Mouse (Mus musculus): ENCODE data around the gene Akap2.

DNA sequence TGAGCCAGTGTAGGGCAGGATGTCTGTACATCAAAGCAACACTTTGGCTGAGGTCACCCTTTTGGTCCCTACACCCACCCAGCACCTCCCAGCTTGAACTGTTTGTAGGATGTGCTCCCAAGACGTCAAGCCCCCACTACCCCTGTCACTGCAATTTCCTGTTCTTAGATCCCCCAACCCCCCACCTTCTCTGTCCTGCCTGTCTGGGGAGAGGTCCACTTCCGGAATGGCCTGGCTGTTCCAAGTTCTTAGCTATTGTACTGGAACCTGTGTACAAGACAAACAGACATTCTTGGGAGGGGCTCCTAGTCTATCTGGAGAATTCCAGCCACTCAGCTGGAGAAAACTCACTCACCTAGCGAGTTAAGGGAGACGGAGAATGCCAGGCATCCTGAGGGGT, 116.7 kb downstream of the Akap2 start:
- TF ChIP-seq POLR2A (IDR thresholded peaks at IDR 0.05; ENCODE audit: extremely low read depth, insufficient read depth, low read length) (no peak), CTCF (IDR thresholded peaks at IDR 0.05; ENCODE audit: low read depth, low read length) (no peak)
